Mouse (Mus musculus) lung, postnatal 0 days (tissue): ENCODE results near the gene Ccdc148. TPM values are rescaled to one million over a fixed set of nuclear protein-coding genes. Genes with fewer than 3 reads are reported as not detected.

Experiments used
- ATAC-seq: fragments of 200-750 bp; cut with Nextera tagmentation; 2 replicates; pipeline ENCODE4 v1.8.0; 2017; ENCODE audit warnings: moderate library complexity
- DNase-seq: peaks from one replicate; pipeline ENCODE4 v3.0.0-alpha.2; 2016; ENCODE audit warnings: low spot score
- H3K27ac ChIP-seq: fragments of 300-500 bp; sonication (generic); 2 replicates; pipeline ENCODE4 v1.5.1; 2014; ENCODE audit warnings: antibody characterized with exemption, mild to moderate bottlenecking, low read length, mixed read lengths
- H3K27me3 ChIP-seq: fragments of 300-500 bp; sonication (generic); replicated peaks from 2 replicates; pipeline ENCODE4 v1.6.1; 2014; ENCODE audit warnings: low read length, mixed read lengths; ENCODE audit not compliant: insufficient read depth
- H3K36me3 ChIP-seq: fragments of 300-500 bp; sonication (generic); 2 replicates; pipeline ENCODE4 v1.6.1; 2014; ENCODE audit warnings: low read length, mixed read lengths; ENCODE audit not compliant: insufficient read depth
- H3K4me1 ChIP-seq: fragments of 300-500 bp; sonication (generic); 2 replicates; pipeline ENCODE4 v1.6.1; 2014; ENCODE audit warnings: antibody characterized with exemption, low read depth, low read length, mixed read lengths; ENCODE audit not compliant: insufficient read depth
- H3K4me2 ChIP-seq: fragments of 300-500 bp; sonication (generic); replicated peaks from 2 replicates; pipeline ENCODE4 v1.6.1; 2014; ENCODE audit warnings: low read depth, mild to moderate bottlenecking, low read length, moderate library complexity, mixed read lengths
- H3K4me3 ChIP-seq: fragments of 300-500 bp; sonication (generic); 2 replicates; pipeline ENCODE4 v1.5.1; 2014; ENCODE audit warnings: low read depth, low read length
- H3K9ac ChIP-seq: fragments of 300-500 bp; sonication (generic); replicated peaks from 2 replicates; pipeline ENCODE4 v1.6.1; 2014; ENCODE audit warnings: low read depth, mild to moderate bottlenecking
- H3K9me3 ChIP-seq: fragments of 300-500 bp; sonication (generic); 2 replicates; pipeline ENCODE4 v1.6.1; 2016; ENCODE audit warnings: low read length, mixed read lengths
- CTCF ChIP-seq: IDR thresholded peaks from 2 replicates; pipeline ENCODE4 v1.5.1; 2016; ENCODE audit warnings: antibody characterized with exemption, mild to moderate bottlenecking
- EP300 ChIP-seq: IDR thresholded peaks from 2 replicates; pipeline ENCODE4 v1.6.1; 2016; ENCODE audit warnings: antibody characterized with exemption, mild to moderate bottlenecking, control low read depth
- WGBS: fragments of 180-500 bp; shearing (Covaris S2); extraction: QIAGEN DNeasy Blood & Tissue Kit; methylation state at CpG from one replicate; pipeline ENCODE4 v1.1.7; 2014; 5-methylcytosine and 5-hydroxymethylcytosine counted together
- polyA plus RNA-seq: library from polyadenylated mRNA; unstranded; fragments of >200 nt; fragmentation: Nextera tagmentation; extraction: Ambion mirVana; gene quantifications from 2 replicates; pipeline ENCODE4 v1.2.1, GENCODE M21; 2015

Gene Ccdc148
- polyA plus RNA-seq, 1 experiment from 2014 or later: 0.68 TPM

DNA sequence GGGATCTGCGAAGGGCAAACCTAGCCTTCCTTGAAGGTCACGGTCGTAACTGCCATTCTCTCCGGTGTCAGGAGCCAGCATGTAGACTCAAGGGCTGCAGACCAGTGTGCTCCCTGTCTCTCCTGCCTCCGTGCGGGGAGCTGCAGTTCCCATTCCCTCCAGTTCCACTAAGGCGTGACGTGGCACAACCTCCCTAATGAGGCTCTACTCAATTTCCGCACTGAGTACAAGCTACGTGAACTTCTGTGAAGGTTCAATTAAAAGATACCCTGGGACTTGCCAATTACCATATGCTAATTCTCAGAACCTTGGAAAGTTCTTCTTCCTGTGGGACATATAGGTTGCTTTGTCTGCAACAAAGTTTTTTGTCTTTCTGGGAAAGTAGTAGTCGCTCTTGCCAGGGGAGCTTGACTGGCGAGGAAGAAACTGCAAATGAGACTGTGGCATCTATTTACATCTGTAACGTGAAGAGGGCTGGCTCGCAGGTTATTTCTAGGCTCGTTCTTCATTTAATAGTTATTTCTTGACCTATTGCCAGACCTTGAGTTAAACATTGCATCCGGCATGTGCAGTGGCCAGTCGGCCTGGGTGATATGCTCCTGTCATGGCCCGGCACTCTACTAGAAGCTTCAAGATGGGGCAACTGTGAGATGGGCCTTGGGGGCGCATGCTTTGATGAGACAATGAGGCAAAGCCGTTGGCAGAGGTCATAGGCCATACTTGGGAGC, 328.1 kb downstream of the Ccdc148 start:
- Histone ChIP-seq H3K27me3 (no peaks in the 10 kb centered on the region), H3K9me3 (no peaks in the 10 kb centered on the region), H3K4me1 (no peaks in the 10 kb centered on the region), H3K4me2 (no peak overlapping the region), H3K9ac (no peak overlapping the region), H3K36me3 (no peaks in the 10 kb centered on the region), H3K27ac (no peak overlapping the region), H3K4me3 (no peak overlapping the region)
- no peak for ATAC-seq
- DNase-seq: no peak
- WGBS: 87% methylated on average over 20 of the region's 20 CpGs
- no peak for TF ChIP-seq CTCF
- no peak for TF ChIP-seq EP300

DNA sequence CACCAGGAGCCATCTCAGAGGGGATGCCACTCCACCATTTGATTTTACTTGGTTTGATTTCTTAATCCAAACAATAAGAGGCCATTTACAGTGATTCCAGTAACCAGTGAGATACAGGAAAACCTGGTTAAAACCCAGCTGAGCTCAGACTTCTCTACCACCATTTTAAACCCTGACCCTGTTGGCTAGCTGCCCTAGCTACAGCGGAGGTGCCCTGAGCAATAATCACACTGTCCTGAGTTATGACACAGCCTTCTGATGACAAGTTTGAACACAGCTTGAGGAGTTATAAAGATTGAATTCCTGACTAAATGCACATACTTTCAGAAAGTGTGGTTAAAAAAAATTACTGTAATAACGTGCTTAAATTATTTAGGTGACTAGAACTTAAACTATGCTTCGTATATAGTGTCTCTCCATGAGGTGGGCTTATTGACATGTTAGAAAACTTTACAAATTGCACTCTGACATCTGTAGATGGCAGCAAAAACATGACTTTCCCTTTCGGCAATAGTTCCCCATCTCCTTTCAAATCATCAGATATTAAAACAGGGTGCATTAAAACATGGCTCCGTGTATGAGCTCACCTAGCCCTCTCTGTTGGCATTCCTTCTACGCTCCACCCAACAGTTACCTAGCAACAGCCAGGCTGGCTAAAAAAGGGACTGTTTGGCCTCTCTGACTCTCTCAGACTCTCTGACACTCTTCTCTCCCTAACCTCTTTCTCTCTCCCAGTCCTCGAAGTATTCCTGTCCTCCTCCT, 330.3 kb downstream of the Ccdc148 start:
- WGBS: 31% methylated on average over 7 of the region's 7 CpGs
- Histone ChIP-seq H3K4me1 (no peaks in the 10 kb centered on the region), H3K27ac (peak overlapping the region; percentile 43), H3K9me3 (no peaks in the 10 kb centered on the region), H3K9ac (no peak overlapping the region), H3K36me3 (no peaks in the 10 kb centered on the region), H3K4me2 (0 out of 2 replicates have a peak overlapping the region, but pooled peaks have one; percentile 19), H3K4me3 (no peak overlapping the region), H3K27me3 (no peaks in the 10 kb centered on the region)
- TF ChIP-seq CTCF (peak; percentile 28), EP300 (no peak)
- DNase-seq: peak; percentile 86
- ATAC-seq: peak; percentile 89

DNA sequence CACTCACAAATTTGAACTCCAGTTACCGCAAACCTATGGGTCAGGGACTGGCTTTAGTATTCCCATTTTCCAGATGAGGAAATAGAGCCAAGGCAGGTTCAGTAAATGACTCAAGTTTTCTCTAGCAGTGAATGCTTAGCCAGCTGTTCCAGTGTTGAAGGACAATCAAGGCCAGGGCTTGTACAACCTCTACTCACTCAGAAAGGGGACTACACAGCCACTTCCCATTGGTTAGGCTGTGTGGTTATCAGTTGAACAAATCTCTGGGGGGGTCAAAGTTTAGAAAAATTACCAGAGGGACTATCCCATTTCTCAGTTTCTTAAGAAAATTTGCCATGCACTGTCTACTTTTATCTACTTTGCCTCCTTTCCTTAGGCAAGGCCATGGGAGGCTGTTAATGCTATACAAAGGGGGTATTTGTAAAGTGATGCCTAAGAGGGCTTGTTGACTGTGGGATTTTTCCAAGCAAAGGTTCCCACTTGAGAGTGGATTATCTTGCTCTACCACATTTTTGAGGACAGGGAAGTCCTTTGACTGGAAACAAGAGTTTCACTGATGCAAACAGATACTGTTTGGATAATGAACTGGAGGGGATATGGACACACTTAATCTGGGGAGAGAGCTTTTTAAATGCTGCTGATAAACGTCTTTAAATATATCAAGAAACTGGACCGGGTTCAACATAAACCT, 331.4 kb downstream of the Ccdc148 start:
- DNase-seq (peak; percentile 88), ATAC-seq (peak; percentile 86)
- H3K4me2 ChIP-seq: no peak overlapping the region
- no peak overlapping the region for H3K9ac ChIP-seq
- no peak for TF ChIP-seq CTCF
- TF ChIP-seq EP300: peak; percentile 99
- no peaks in the 10 kb centered on the region for H3K9me3 ChIP-seq
- WGBS: 45% methylated on average over 3 of the region's 3 CpGs
- H3K4me3 ChIP-seq: no peak overlapping the region
- H3K36me3 ChIP-seq: no peaks in the 10 kb centered on the region
- 0 out of 2 replicates have a peak overlapping the region, but pooled peaks have one; percentile 43 for H3K27ac ChIP-seq
- no peaks in the 10 kb centered on the region for H3K4me1 ChIP-seq
- no peaks in the 10 kb centered on the region for H3K27me3 ChIP-seq

DNA sequence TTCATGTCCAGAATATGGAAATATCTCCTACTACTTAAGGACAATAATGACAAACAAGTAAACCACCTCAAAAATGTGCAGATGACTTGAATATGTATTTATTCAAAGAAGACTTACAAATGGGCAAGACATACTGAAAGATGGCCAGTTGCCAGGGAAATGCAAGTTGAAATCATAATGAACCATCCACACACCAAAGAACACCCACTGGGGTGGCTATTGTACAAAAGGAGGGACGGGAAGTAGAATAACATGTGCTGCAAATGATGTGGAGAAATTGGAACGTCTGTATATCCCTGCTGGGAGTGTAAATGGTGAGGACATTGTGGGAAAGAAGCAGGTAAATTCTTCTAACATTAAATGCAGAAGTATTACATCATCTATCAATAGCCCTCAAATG, 347.5 kb downstream of the Ccdc148 start:
- H3K9me3 ChIP-seq: no peaks in the 10 kb centered on the region
- no peak overlapping the region for H3K9ac ChIP-seq
- no peak overlapping the region for H3K4me2 ChIP-seq
- DNase-seq (no peak), ATAC-seq (no peak)
- WGBS: 40% methylated on average over 2 of the region's 2 CpGs
- H3K27me3 ChIP-seq: no peaks in the 10 kb centered on the region
- H3K4me1 ChIP-seq: no peaks in the 10 kb centered on the region
- H3K36me3 ChIP-seq: no peaks in the 10 kb centered on the region
- no peak for TF ChIP-seq CTCF
- TF ChIP-seq EP300: no peak
- no peak overlapping the region for H3K4me3 ChIP-seq
- H3K27ac ChIP-seq: no peak overlapping the region

DNA sequence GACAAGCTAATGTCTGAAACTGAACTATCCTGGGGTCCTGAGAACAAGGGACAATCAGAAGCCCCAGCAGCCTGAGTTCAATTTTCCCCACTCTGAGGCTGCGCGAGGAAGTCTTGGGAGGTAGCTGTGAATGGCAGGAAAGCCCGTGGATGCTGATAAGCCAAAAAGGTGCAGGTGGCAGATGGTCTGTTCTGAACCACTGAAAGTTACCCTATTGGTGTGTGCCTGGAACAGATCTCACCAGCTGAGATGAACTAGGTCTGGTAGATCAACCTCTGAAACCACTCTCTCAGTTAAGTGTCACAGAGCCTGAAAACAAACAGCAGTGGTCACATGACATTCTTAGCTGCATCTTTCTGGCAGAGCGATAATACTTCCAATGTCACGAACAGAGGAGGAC, 360.9 kb downstream of the Ccdc148 start:
- no peak overlapping the region for H3K9ac ChIP-seq
- no peak overlapping the region for H3K27ac ChIP-seq
- H3K4me1 ChIP-seq: no peaks in the 10 kb centered on the region
- no peaks in the 10 kb centered on the region for H3K27me3 ChIP-seq
- no peak overlapping the region for H3K4me3 ChIP-seq
- H3K9me3 ChIP-seq: no peaks in the 10 kb centered on the region
- TF ChIP-seq EP300: no peak
- TF ChIP-seq CTCF: no peak
- DNase-seq: no peak
- no peak for ATAC-seq
- no peak overlapping the region for H3K4me2 ChIP-seq
- H3K36me3 ChIP-seq: no peaks in the 10 kb centered on the region
- 78% methylated on average over 5 of the region's 5 CpGs for whole genome bisulfite sequencing

DNA sequence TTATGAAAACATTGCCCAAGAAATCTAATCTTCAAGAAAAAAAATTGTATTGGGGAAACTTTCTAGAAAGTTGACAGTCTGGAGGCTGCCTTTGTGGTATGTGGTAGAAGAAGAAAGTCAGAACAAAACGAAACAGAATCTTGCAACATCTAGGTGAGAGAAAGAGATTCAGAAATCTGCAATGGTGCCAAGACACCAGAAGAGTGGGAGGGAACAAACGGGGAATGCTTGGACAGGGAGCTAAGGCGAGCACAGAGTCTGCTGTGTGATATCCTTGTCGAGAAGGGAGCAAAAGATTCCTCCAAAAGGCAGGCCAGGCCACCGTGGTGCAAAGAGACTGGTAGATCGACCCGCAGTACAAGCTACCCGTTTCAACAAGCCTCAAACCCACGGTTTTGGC, 361.4 kb downstream of the Ccdc148 start:
- TF ChIP-seq CTCF (no peak), EP300 (no peak)
- Histone ChIP-seq H3K9me3 (no peaks in the 10 kb centered on the region), H3K4me1 (no peaks in the 10 kb centered on the region), H3K27ac (no peak overlapping the region), H3K4me3 (no peak overlapping the region), H3K36me3 (no peaks in the 10 kb centered on the region), H3K27me3 (no peaks in the 10 kb centered on the region), H3K4me2 (no peak overlapping the region), H3K9ac (no peak overlapping the region)
- DNase-seq (no peak), ATAC-seq (no peak)
- 71% methylated on average over 9 of the region's 9 CpGs for WGBS
